In the genomic region with DNA sequence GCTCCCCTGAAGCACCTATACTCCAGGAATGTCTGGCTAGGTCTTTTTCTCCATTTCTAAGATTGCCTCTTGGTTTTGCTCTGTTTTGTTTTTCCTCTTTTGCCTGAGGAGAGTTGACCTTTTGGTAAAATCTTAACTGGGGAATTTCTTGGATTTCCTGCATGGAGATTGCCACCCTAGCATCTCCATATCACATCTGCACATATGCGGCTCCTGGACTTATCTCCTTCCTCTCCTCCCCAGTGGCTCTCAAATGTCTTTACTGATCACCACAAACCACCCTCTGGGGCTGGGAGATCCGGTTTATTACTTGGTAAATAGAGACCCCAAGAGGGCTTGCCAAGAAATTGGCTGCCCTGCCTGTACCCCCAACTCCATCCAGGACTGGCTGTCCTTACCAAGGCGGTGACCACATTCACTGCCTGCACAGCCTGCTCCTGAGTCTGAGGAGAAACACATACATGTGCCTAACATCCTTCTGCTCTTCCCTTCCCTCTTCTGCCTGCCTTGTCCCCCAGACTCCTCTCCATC, we compare ENCODE assay signal across 16 mouse cellular contexts.
DNase-seq lines count a peak whose midpoint lies in the region; ATAC-seq and TF ChIP-seq lines count a peak whose summit lies in the region.
"Had no signal": no experiment of that assay in that cellular context is flagged by ENCODE, and none has a peak within 500 bp of the region (broad histone marks: within the 10 kb centered on the region; RNA-seq: fewer than 3 reads in every experiment).

No protein-coding gene starts in this region.

- no peaks in the 10 kb centered on the region for H3K9me3 ChIP-seq in kidney, postnatal 0 days (replicated peaks; ENCODE audit: low read length)
- no peaks in the 10 kb centered on the region for H3K9me3 ChIP-seq in forebrain, embryonic 11.5 days (ENCODE audit: control insufficient read depth, low read length)
- H3K9me3 ChIP-seq: forebrain, embryonic 15.5 days; heart, embryonic 10.5 days; liver, embryonic 15.5 days had no signal

- H3K4me3 ChIP-seq in kidney, postnatal 0 days (replicated peaks; ENCODE audit: low read depth, low read length), result no peak overlapping the region
- no peak overlapping the region for H3K4me3 ChIP-seq in forebrain, embryonic 11.5 days (ENCODE audit: low read depth, low read length)
- H3K4me3 ChIP-seq: forebrain, embryonic 15.5 days; gastrocnemius, adult 2 months; heart, embryonic 10.5 days; liver, embryonic 15.5 days had no signal

- peak; percentile 37 for DNase-seq in kidney, postnatal 0 days (ENCODE audit: low spot score)
- no peak for DNase-seq in kidney, adult 9 months
- DNase-seq in spleen, postnatal 4 days (ENCODE audit: low spot score in 2 of 2), result peak; percentile 8 to 45
- no peak for DNase-seq in spleen, adult 12 weeks (ENCODE audit: low spot score)
- peak; percentile 43 to 53 for DNase-seq in thymus, postnatal 36 days
- DNase-seq in forebrain, embryonic 11.5 days (ENCODE audit: low spot score), result no peak
- DNase-seq: cerebellum, adult 9-10 months; embryo, embryonic 11 days; gastrocnemius, adult 2 months; kidney, postnatal 25 days; retina, postnatal 1 day had no signal

- H3K27ac ChIP-seq in kidney, postnatal 0 days, result no peak overlapping the region
- no peak overlapping the region for H3K27ac ChIP-seq in forebrain, embryonic 11.5 days (ENCODE audit: low read depth, low read length)
- H3K27ac ChIP-seq: forebrain, embryonic 15.5 days; gastrocnemius, adult 2 months; heart, embryonic 10.5 days; liver, embryonic 15.5 days; stomach, postnatal 0 days had no signal

- no peak for TF ChIP-seq CTCF in kidney, postnatal 0 days (IDR thresholded peaks at IDR 0.05; ENCODE audit: low read depth)

- no peak overlapping the region for H3K9ac ChIP-seq in kidney, postnatal 0 days (ENCODE audit: low read depth, low read length)
- no peak overlapping the region for H3K9ac ChIP-seq in forebrain, embryonic 11.5 days (ENCODE audit: low read length)
- H3K9ac ChIP-seq: forebrain, embryonic 15.5 days; liver, embryonic 15.5 days had no signal

- H3K27me3 ChIP-seq in kidney, postnatal 0 days (ENCODE audit: insufficient read depth, low read length), result no peaks in the 10 kb centered on the region
- no peaks in the 10 kb centered on the region for H3K27me3 ChIP-seq in forebrain, embryonic 11.5 days (ENCODE audit: control insufficient read depth, insufficient read depth, low read length)
- H3K27me3 ChIP-seq: forebrain, embryonic 15.5 days; liver, embryonic 15.5 days had no signal

- H3K4me1 ChIP-seq in kidney, postnatal 0 days (replicated peaks; ENCODE audit: insufficient read depth, low read length), result no peaks in the 10 kb centered on the region
- no peaks in the 10 kb centered on the region for H3K4me1 ChIP-seq in forebrain, embryonic 11.5 days (replicated peaks; ENCODE audit: control insufficient read depth, insufficient read depth, low read length)
- H3K4me1 ChIP-seq: forebrain, embryonic 15.5 days; heart, embryonic 10.5 days; liver, embryonic 15.5 days had no signal

- WGBS in kidney, postnatal 0 days, result 48% methylated on average over 3 of the region's 3 CpGs
- WGBS in forebrain, embryonic 11.5 days, result 78% methylated on average over 3 of the region's 3 CpGs

- H3K36me3 ChIP-seq in kidney, postnatal 0 days (ENCODE audit: insufficient read depth, low read length), result no peaks in the 10 kb centered on the region
- H3K36me3 ChIP-seq in forebrain, embryonic 11.5 days (ENCODE audit: control insufficient read depth, insufficient read depth, low read length), result no peaks in the 10 kb centered on the region
- H3K36me3 ChIP-seq: forebrain, embryonic 15.5 days; heart, embryonic 10.5 days; liver, embryonic 15.5 days had no signal

- no peak for ATAC-seq in kidney, postnatal 0 days (replicated peaks; ENCODE audit: low FRiP score, low read depth)
- peak; percentile 81 for ATAC-seq in common myeloid progenitor, adult 5-6 weeks (replicated peaks; ENCODE audit: low read depth, poor library complexity, severe bottlenecking)
- no peak for ATAC-seq in forebrain, embryonic 11.5 days (replicated peaks; ENCODE audit: low FRiP score)
- ATAC-seq: forebrain, embryonic 15.5 days had no signal

- H3K4me2 ChIP-seq in kidney, postnatal 0 days (ENCODE audit: low read length), result no peak overlapping the region
- no peak overlapping the region for H3K4me2 ChIP-seq in forebrain, embryonic 11.5 days (ENCODE audit: low read depth, low read length, severe bottlenecking)
- H3K4me2 ChIP-seq: forebrain, embryonic 15.5 days; liver, embryonic 15.5 days had no signal

Comparison
In these comparisons a context has a peak if more than half of its experiments do, and no peak if none do; other contexts are left out.
1. DNase-seq: peak in kidney, postnatal 0 days (single experiment), spleen, postnatal 4 days (2 of 2) and thymus, postnatal 36 days (2 of 2); none in kidney, adult 9 months (single experiment), spleen, adult 12 weeks (single experiment) and forebrain, embryonic 11.5 days (single experiment).